Mouse (Mus musculus): ENCODE measurements around the gene 2810006K23Rik. TPM values are rescaled to one million over a fixed set of nuclear protein-coding genes. Genes with fewer than 3 reads are reported as not detected.
A peak's percentile ranks its signal among the peaks of the same experiment; 100 is the strongest.
"Not testable (repeated sequence)": the region's sequence is repeated elsewhere in the genome, so short reads cannot be mapped to it uniquely, and the experiment has no call there.

Gene 2810006K23Rik
- total and polyA plus RNA-seq, 2 experiments from 2014 or later = 9.7 to 12.0 TPM

- Histone ChIP-seq H3K27ac (no peak overlapping the region), H3K27me3 (ENCODE audit: insufficient read depth, low read length) (no peaks in the 10 kb centered on the region), H3K4me1 (ENCODE audit: insufficient read depth, low read length) (0 out of 2 replicates have a peak, but pooled peaks cover 2% of the 10 kb centered on the region), H3K36me3 (ENCODE audit: insufficient read depth, low read length) (no peaks in the 10 kb centered on the region), H3K4me2 (ENCODE audit: low read depth, low read length) (no peak overlapping the region), H3K9ac (replicated peaks; ENCODE audit: low read length) (no peak overlapping the region), H3K9me3 (ENCODE audit: low read length) (no peaks in the 10 kb centered on the region), H3K4me3 (ENCODE audit: low read length) (no peak overlapping the region)
- DNase-seq (ENCODE audit: low spot score) (no peak), ATAC-seq (no peak)
- 0 out of 2 replicates have a peak, but pooled peaks have one; percentile 28 for TF ChIP-seq CTCF (IDR thresholded peaks at IDR 0.05; ENCODE audit: low read depth)
- WGBS = 37% methylated on average over 3 of the region's 3 CpGs
These were observed 28.8 kb downstream of the 2810006K23Rik start for GRCm38 (mm10) chr5:124356695-124357094.

DNA sequence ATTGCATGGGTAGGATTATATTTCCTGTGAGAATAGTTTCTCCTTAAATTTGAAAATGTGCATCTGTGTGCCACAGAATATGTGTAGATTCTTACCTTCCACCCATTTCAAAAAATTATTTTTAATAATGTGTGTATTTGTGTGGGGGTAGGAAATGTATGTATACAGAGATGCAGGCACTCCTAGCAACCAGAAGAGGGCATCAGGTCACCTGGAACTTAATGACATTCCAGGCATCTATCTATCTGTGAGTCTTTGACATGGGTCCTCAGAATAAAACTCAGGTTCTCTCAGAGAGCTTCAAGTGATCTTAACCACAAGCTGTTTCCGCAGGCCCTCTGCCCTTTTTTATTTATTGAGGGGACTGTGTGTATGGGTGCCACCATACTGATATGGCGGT is 31.8 kb downstream of the 2810006K23Rik start:
- peak; percentile 49 for TF ChIP-seq CTCF (IDR thresholded peaks at IDR 0.05; ENCODE audit: low read depth)
- no peaks in the 10 kb centered on the region for H3K27me3 ChIP-seq (ENCODE audit: insufficient read depth, low read length)
- no peak overlapping the region for H3K4me2 ChIP-seq (ENCODE audit: low read depth, low read length)
- 86% methylated on average over 2 of the region's 2 CpGs for WGBS
- DNase-seq (ENCODE audit: low spot score) (no peak), ATAC-seq (no peak)
- H3K9ac ChIP-seq (replicated peaks; ENCODE audit: low read length) = no peak overlapping the region
- H3K36me3 ChIP-seq (ENCODE audit: insufficient read depth, low read length) = no peaks in the 10 kb centered on the region
- no peaks in the 10 kb centered on the region for H3K4me1 ChIP-seq (ENCODE audit: insufficient read depth, low read length)
- no peak overlapping the region for H3K4me3 ChIP-seq (ENCODE audit: low read length)
- H3K27ac ChIP-seq = no peak overlapping the region
- H3K9me3 ChIP-seq (ENCODE audit: low read length) = no peaks in the 10 kb centered on the region

- not testable (repeated sequence) for H3K27me3 ChIP-seq (ENCODE audit: insufficient read depth, low read length); H3K36me3 ChIP-seq (ENCODE audit: insufficient read depth, low read length); H3K4me2 ChIP-seq (ENCODE audit: low read depth, low read length); DNase-seq (ENCODE audit: low spot score); H3K27ac ChIP-seq; H3K9me3 ChIP-seq (ENCODE audit: low read length); H3K4me3 ChIP-seq (ENCODE audit: low read length); H3K9ac ChIP-seq (replicated peaks; ENCODE audit: low read length); ATAC-seq; H3K4me1 ChIP-seq (ENCODE audit: insufficient read depth, low read length)
- WGBS = 94% methylated on average over 5 of the region's 5 CpGs
These were observed 35.1 kb downstream of the 2810006K23Rik start, which contains the start of gene Cdk2ap1 for GRCm38 (mm10) chr5:124362982-124363381. Gene Cdk2ap1, minus strand, starts transcription at chr5:124363082.

- DNase-seq (ENCODE audit: low spot score) (no peak), ATAC-seq (no peak)
- H3K36me3 ChIP-seq (ENCODE audit: insufficient read depth, low read length) = peaks cover 7% of the 10 kb centered on the region; the same call in 1 of the 2 replicates
- H3K9ac ChIP-seq (replicated peaks; ENCODE audit: low read length) = no peak overlapping the region
- H3K4me1 ChIP-seq (ENCODE audit: insufficient read depth, low read length) = no peaks in the 10 kb centered on the region
- no peak for TF ChIP-seq CTCF (IDR thresholded peaks at IDR 0.05; ENCODE audit: low read depth)
- no peaks in the 10 kb centered on the region for H3K9me3 ChIP-seq (ENCODE audit: low read length)
- WGBS = 72% methylated on average over 6 of the region's 6 CpGs
- H3K27ac ChIP-seq = no peak overlapping the region
- no peaks in the 10 kb centered on the region for H3K27me3 ChIP-seq (ENCODE audit: insufficient read depth, low read length)
- H3K4me3 ChIP-seq (ENCODE audit: low read length) = no peak overlapping the region
- H3K4me2 ChIP-seq (ENCODE audit: low read depth, low read length) = no peak overlapping the region
These were observed 36.5 kb downstream of the 2810006K23Rik start for GRCm38 (mm10) chr5:124364173-124364918.

DNA sequence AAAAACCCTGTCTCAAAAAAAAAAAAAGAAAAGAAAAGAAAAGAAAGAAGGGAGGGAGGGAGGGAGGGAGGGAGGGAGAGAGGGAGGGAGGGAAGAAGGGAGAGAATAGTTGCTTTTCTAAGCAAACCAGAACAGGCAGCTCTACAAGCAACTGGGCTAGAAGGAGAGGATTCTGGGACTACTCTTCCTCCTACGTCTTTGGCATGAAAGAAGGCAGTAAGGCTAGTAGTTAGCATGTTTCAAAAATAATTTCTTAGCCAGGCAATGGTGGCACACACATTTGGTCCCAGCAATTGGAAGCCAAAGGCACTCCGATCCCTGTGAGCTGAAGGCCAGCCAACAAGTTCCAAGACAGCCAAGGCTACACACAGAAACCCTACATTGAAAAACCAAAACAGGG is 37.9 kb downstream of the 2810006K23Rik start:
- WGBS = 85% methylated on average over 2 of the region's 2 CpGs

DNA sequence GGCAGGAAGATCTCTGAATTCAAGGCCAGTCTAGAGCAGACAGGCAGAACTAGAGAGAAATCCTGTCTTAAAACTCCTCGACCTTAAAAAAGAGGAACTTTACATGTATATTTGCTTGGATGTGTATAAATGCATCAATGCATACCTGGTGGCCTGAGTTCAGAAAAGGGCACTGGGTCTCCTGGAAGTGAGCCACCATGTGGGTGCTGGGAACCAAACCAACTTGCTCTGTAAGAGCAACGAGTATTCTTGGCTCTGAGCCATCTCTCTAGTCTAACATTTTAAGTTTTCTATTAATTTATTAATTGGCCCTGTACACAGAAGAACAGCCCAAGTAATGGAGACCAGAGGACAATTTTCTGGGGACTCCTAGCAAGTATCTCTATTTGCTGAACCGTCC is 38.8 kb downstream of the 2810006K23Rik start:
- no peak overlapping the region for H3K4me3 ChIP-seq (ENCODE audit: low read length)
- H3K9me3 ChIP-seq (ENCODE audit: low read length) = no peaks in the 10 kb centered on the region
- no peak for DNase-seq (ENCODE audit: low spot score)
- no peak for TF ChIP-seq CTCF (IDR thresholded peaks at IDR 0.05; ENCODE audit: low read depth)
- 71% methylated on average over 3 of the region's 3 CpGs for WGBS
- no peak overlapping the region for H3K9ac ChIP-seq (replicated peaks; ENCODE audit: low read length)
- ATAC-seq = no peak
- peaks cover 27% of the 10 kb centered on the region for H3K36me3 ChIP-seq (ENCODE audit: insufficient read depth, low read length)
- no peak overlapping the region for H3K4me2 ChIP-seq (ENCODE audit: low read depth, low read length)
- H3K4me1 ChIP-seq (ENCODE audit: insufficient read depth, low read length) = no peaks in the 10 kb centered on the region
- H3K27me3 ChIP-seq (ENCODE audit: insufficient read depth, low read length) = no peaks in the 10 kb centered on the region
- no peak overlapping the region for H3K27ac ChIP-seq

More for the DNA sequence above, 37.9 kb downstream of the 2810006K23Rik start:
- H3K4me1 ChIP-seq (ENCODE audit: insufficient read depth, low read length) = no peaks in the 10 kb centered on the region
- H3K4me2 ChIP-seq (ENCODE audit: low read depth, low read length) = no peak overlapping the region
- H3K27me3 ChIP-seq (ENCODE audit: insufficient read depth, low read length) = no peaks in the 10 kb centered on the region
- no peak for TF ChIP-seq CTCF (IDR thresholded peaks at IDR 0.05; ENCODE audit: low read depth)
- H3K4me3 ChIP-seq (ENCODE audit: low read length) = no peak overlapping the region
- no peak overlapping the region for H3K9ac ChIP-seq (replicated peaks; ENCODE audit: low read length)
- DNase-seq (ENCODE audit: low spot score) (no peak), ATAC-seq (no peak)
- H3K27ac ChIP-seq = no peak overlapping the region
- peaks cover 20% of the 10 kb centered on the region; the same call in 1 of the 2 replicates for H3K36me3 ChIP-seq (ENCODE audit: insufficient read depth, low read length)
- no peaks in the 10 kb centered on the region for H3K9me3 ChIP-seq (ENCODE audit: low read length)

- Histone ChIP-seq H3K27me3 (ENCODE audit: insufficient read depth, low read length) (no peaks in the 10 kb centered on the region), H3K4me1 (ENCODE audit: insufficient read depth, low read length) (no peaks in the 10 kb centered on the region), H3K36me3 (ENCODE audit: insufficient read depth, low read length) (peaks cover 62% of the 10 kb centered on the region), H3K9me3 (ENCODE audit: low read length) (no peaks in the 10 kb centered on the region), H3K4me2 (ENCODE audit: low read depth, low read length) (no peak overlapping the region), H3K27ac (no peak overlapping the region), H3K9ac (replicated peaks; ENCODE audit: low read length) (no peak overlapping the region), H3K4me3 (ENCODE audit: low read length) (no peak overlapping the region)
- DNase-seq (ENCODE audit: low spot score) (no peak), ATAC-seq (no peak)
- 95% methylated on average over 7 of the region's 7 CpGs for WGBS
- TF ChIP-seq CTCF (IDR thresholded peaks at IDR 0.05; ENCODE audit: low read depth) = no peak
These were observed 46.4 kb downstream of the 2810006K23Rik start for GRCm38 (mm10) chr5:124374298-124374697.

Measured in hindbrain, postnatal 0 days (tissue).